Mouse (Mus musculus) midbrain, embryonic 15.5 days (tissue): ENCODE results near the gene Cpsf2. TPM values are rescaled to one million over a fixed set of nuclear protein-coding genes. Genes with fewer than 3 reads are reported as not detected.

ENCODE experiments used
- ATAC-seq: fragments of 200-750 bp; cut with Nextera tagmentation; replicated peaks from 2 replicates; pipeline ENCODE4 v1.8.0; 2017; ENCODE audit warnings: moderate TSS enrichment
- H3K27ac ChIP-seq: fragments of 300-500 bp; sonication (generic); 2 replicates; pipeline ENCODE4 v1.5.1; 2015; ENCODE audit warnings: mild to moderate bottlenecking, inconsistent platforms
- H3K27me3 ChIP-seq: fragments of 300-500 bp; sonication (generic); replicated peaks from 2 replicates; pipeline ENCODE4 v1.6.1; 2015; ENCODE audit warnings: inconsistent platforms
- H3K36me3 ChIP-seq: fragments of 300-500 bp; sonication (generic); replicated peaks from 2 replicates; pipeline ENCODE4 v1.6.1; 2015; ENCODE audit warnings: inconsistent platforms
- H3K4me1 ChIP-seq: fragments of 300-500 bp; sonication (generic); 2 replicates; pipeline ENCODE4 v1.6.1; 2015; ENCODE audit warnings: inconsistent platforms
- H3K4me2 ChIP-seq: fragments of 300-500 bp; sonication (generic); 2 replicates; pipeline ENCODE4 v1.6.1; 2015; ENCODE audit warnings: inconsistent platforms, mild to moderate bottlenecking, moderate library complexity
- H3K4me3 ChIP-seq: fragments of 300-500 bp; sonication (generic); 2 replicates; pipeline ENCODE4 v1.5.1; 2015; ENCODE audit warnings: mild to moderate bottlenecking, inconsistent platforms
- H3K9ac ChIP-seq: fragments of 300-500 bp; sonication (generic); 2 replicates; pipeline ENCODE4 v1.6.1; 2015; ENCODE audit warnings: mild to moderate bottlenecking, inconsistent platforms
- H3K9me3 ChIP-seq: fragments of 300-500 bp; sonication (generic); 2 replicates; pipeline ENCODE4 v1.6.1; 2016; ENCODE audit warnings: inconsistent platforms
- WGBS: fragments of 180-500 bp; shearing (Covaris S2); methylation state at CpG from one replicate; pipeline ENCODE4 v1.1.7; 2015; ENCODE audit warnings: mixed read lengths; 5-methylcytosine and 5-hydroxymethylcytosine counted together
- polyA plus RNA-seq: library from polyadenylated mRNA; unstranded; fragments of >200 nt; fragmentation: Nextera tagmentation; extraction: Ambion mirVana; gene quantifications from 2 replicates; pipeline ENCODE4 v1.2.1, GENCODE M21; 2015

Cpsf2 gene
- polyA plus RNA-seq, 1 experiment from 2014 or later = 28.8 TPM

- H3K4me3 ChIP-seq = no peak overlapping the region
- no peaks in the 10 kb centered on the region for H3K27me3 ChIP-seq
- no peaks in the 10 kb centered on the region for H3K4me1 ChIP-seq
- no peak overlapping the region for H3K4me2 ChIP-seq
- ATAC-seq = no peak
- peaks cover 42% of the 10 kb centered on the region for H3K36me3 ChIP-seq
- H3K9me3 ChIP-seq = no peaks in the 10 kb centered on the region
- H3K27ac ChIP-seq = no peak overlapping the region
- H3K9ac ChIP-seq = no peak overlapping the region
- 59% methylated on average over 3 of the region's 3 CpGs for WGBS
Observed at GRCm38 (mm10) chr12:101985110-101985509, 9.3 kb downstream of the Cpsf2 start.

GRCm38 (mm10) chr12:101987659-101988058, 11.9 kb downstream of the Cpsf2 start:
- H3K4me3 ChIP-seq = no peak overlapping the region
- H3K4me1 ChIP-seq = no peaks in the 10 kb centered on the region
- no peak overlapping the region for H3K27ac ChIP-seq
- WGBS = 93% methylated on average over 6 of the region's 6 CpGs
- ATAC-seq = no peak
- H3K9ac ChIP-seq = no peak overlapping the region
- no peaks in the 10 kb centered on the region for H3K27me3 ChIP-seq
- no peaks in the 10 kb centered on the region for H3K9me3 ChIP-seq
- peaks cover 60% of the 10 kb centered on the region for H3K36me3 ChIP-seq
- no peak overlapping the region for H3K4me2 ChIP-seq

GRCm38 (mm10) chr12:101994576-101995467, 19.0 kb downstream of the Cpsf2 start:
- no peaks in the 10 kb centered on the region for H3K4me1 ChIP-seq
- H3K9ac ChIP-seq = no peak overlapping the region
- H3K4me2 ChIP-seq = no peak overlapping the region
- peaks cover 54% of the 10 kb centered on the region for H3K36me3 ChIP-seq
- 97% methylated on average over 8 of the region's 8 CpGs for WGBS
- H3K27ac ChIP-seq = no peak overlapping the region
- H3K27me3 ChIP-seq = no peaks in the 10 kb centered on the region
- no peak for ATAC-seq
- no peak overlapping the region for H3K4me3 ChIP-seq
- H3K9me3 ChIP-seq = no peaks in the 10 kb centered on the region

- Histone ChIP-seq H3K9me3 (no peaks in the 10 kb centered on the region), H3K4me2 (no peak overlapping the region), H3K4me1 (no peaks in the 10 kb centered on the region), H3K27ac (no peak overlapping the region), H3K9ac (no peak overlapping the region), H3K4me3 (no peak overlapping the region), H3K27me3 (no peaks in the 10 kb centered on the region), H3K36me3 (peaks cover 49% of the 10 kb centered on the region)
- ATAC-seq = no peak
- 94% methylated on average over 5 of the region's 5 CpGs for WGBS
Observed at GRCm38 (mm10) chr12:101998929-101999328, 23.1 kb downstream of the Cpsf2 start.

- H3K4me1 ChIP-seq = no peaks in the 10 kb centered on the region
- no peak overlapping the region for H3K4me3 ChIP-seq
- no peak for ATAC-seq
- 95% methylated on average over 11 of the region's 11 CpGs for whole genome bisulfite sequencing
- peaks cover 52% of the 10 kb centered on the region for H3K36me3 ChIP-seq
- no peak overlapping the region for H3K27ac ChIP-seq
- H3K27me3 ChIP-seq = no peaks in the 10 kb centered on the region
- H3K4me2 ChIP-seq = no peak overlapping the region
- H3K9me3 ChIP-seq = no peaks in the 10 kb centered on the region
- no peak overlapping the region for H3K9ac ChIP-seq
Observed at GRCm38 (mm10) chr12:102000785-102001184, 25.0 kb downstream of the Cpsf2 start.

GRCm38 (mm10) chr12:102008111-102008977, 32.6 kb downstream of the Cpsf2 start:
- H3K27me3 ChIP-seq = no peaks in the 10 kb centered on the region
- no peak overlapping the region for H3K4me3 ChIP-seq
- peaks cover 15% of the 10 kb centered on the region for H3K36me3 ChIP-seq
- no peak overlapping the region for H3K27ac ChIP-seq
- ATAC-seq = no peak
- WGBS = 90% methylated on average over 16 of the region's 16 CpGs
- H3K9me3 ChIP-seq = no peaks in the 10 kb centered on the region
- no peaks in the 10 kb centered on the region for H3K4me1 ChIP-seq
- no peak overlapping the region for H3K4me2 ChIP-seq
- no peak overlapping the region for H3K9ac ChIP-seq

- 92% methylated on average over 6 of the region's 6 CpGs for WGBS
- ATAC-seq = no peak
- H3K4me2 ChIP-seq = no peak overlapping the region
Observed at GRCm38 (mm10) chr12:102009551-102009950, 33.8 kb downstream of the Cpsf2 start.

GRCm38 (mm10) chr12:102014411-102014810, 38.6 kb downstream of the Cpsf2 start:
- H3K4me2 ChIP-seq = no peak overlapping the region
- no peaks in the 10 kb centered on the region for H3K27me3 ChIP-seq
- H3K4me3 ChIP-seq = no peak overlapping the region
- H3K27ac ChIP-seq = no peak overlapping the region
- no peaks in the 10 kb centered on the region for H3K4me1 ChIP-seq
- no peak overlapping the region for H3K9ac ChIP-seq
- no peaks in the 10 kb centered on the region for H3K9me3 ChIP-seq
- no peaks in the 10 kb centered on the region for H3K36me3 ChIP-seq
- WGBS = 77% methylated on average over 5 of the region's 5 CpGs
- no peak for ATAC-seq

More at GRCm38 (mm10) chr12:102009551-102009950, 33.8 kb downstream of the Cpsf2 start:
- Histone ChIP-seq H3K27ac (no peak overlapping the region), H3K9me3 (no peaks in the 10 kb centered on the region), H3K36me3 (peaks cover 10% of the 10 kb centered on the region; the same call in 1 of the 2 replicates), H3K9ac (no peak overlapping the region), H3K4me1 (no peaks in the 10 kb centered on the region), H3K27me3 (no peaks in the 10 kb centered on the region), H3K4me3 (no peak overlapping the region)

GRCm38 (mm10) chr12:102015127-102015526, 39.3 kb downstream of the Cpsf2 start:
- Histone ChIP-seq H3K4me3 (no peak overlapping the region), H3K27ac (no peak overlapping the region), H3K4me1 (no peaks in the 10 kb centered on the region), H3K27me3 (no peaks in the 10 kb centered on the region), H3K4me2 (no peak overlapping the region), H3K36me3 (no peaks in the 10 kb centered on the region), H3K9ac (no peak overlapping the region), H3K9me3 (no peaks in the 10 kb centered on the region)
- ATAC-seq = no peak
- WGBS = 92% methylated on average over 6 of the region's 6 CpGs

- H3K4me2 ChIP-seq = no peak overlapping the region
- H3K4me1 ChIP-seq = no peaks in the 10 kb centered on the region
- 91% methylated on average over 6 of the region's 6 CpGs for WGBS
- no peak for ATAC-seq
- H3K9me3 ChIP-seq = no peaks in the 10 kb centered on the region
- no peaks in the 10 kb centered on the region for H3K36me3 ChIP-seq
- no peak overlapping the region for H3K9ac ChIP-seq
- H3K27ac ChIP-seq = no peak overlapping the region
- H3K4me3 ChIP-seq = no peak overlapping the region
- H3K27me3 ChIP-seq = no peaks in the 10 kb centered on the region
Observed at GRCm38 (mm10) chr12:102021923-102022322, 46.1 kb downstream of the Cpsf2 start.

GRCm38 (mm10) chr12:102029184-102029583, 53.4 kb downstream of the Cpsf2 start:
- no peaks in the 10 kb centered on the region for H3K9me3 ChIP-seq
- H3K27ac ChIP-seq = no peak overlapping the region
- H3K9ac ChIP-seq = no peak overlapping the region
- H3K27me3 ChIP-seq = no peaks in the 10 kb centered on the region
- WGBS = 52% methylated on average over 7 of the region's 7 CpGs
- no peaks in the 10 kb centered on the region for H3K36me3 ChIP-seq
- no peak overlapping the region for H3K4me2 ChIP-seq
- ATAC-seq = no peak
- no peak overlapping the region for H3K4me3 ChIP-seq
- no peaks in the 10 kb centered on the region for H3K4me1 ChIP-seq

- H3K4me3 ChIP-seq = no peak overlapping the region
- H3K27me3 ChIP-seq = no peaks in the 10 kb centered on the region
- no peak overlapping the region for H3K4me2 ChIP-seq
- ATAC-seq = peak; percentile 78
- H3K36me3 ChIP-seq = no peaks in the 10 kb centered on the region
- 34% methylated on average over 4 of the region's 4 CpGs for WGBS
- H3K9ac ChIP-seq = no peak overlapping the region
- no peak overlapping the region for H3K27ac ChIP-seq
- H3K4me1 ChIP-seq = no peaks in the 10 kb centered on the region
- no peaks in the 10 kb centered on the region for H3K9me3 ChIP-seq
Observed at GRCm38 (mm10) chr12:102029892-102030446, 54.2 kb downstream of the Cpsf2 start.
